Mouse (Mus musculus): ENCODE measurements around the gene Gm20741.

The Gm20741 gene

DNA sequence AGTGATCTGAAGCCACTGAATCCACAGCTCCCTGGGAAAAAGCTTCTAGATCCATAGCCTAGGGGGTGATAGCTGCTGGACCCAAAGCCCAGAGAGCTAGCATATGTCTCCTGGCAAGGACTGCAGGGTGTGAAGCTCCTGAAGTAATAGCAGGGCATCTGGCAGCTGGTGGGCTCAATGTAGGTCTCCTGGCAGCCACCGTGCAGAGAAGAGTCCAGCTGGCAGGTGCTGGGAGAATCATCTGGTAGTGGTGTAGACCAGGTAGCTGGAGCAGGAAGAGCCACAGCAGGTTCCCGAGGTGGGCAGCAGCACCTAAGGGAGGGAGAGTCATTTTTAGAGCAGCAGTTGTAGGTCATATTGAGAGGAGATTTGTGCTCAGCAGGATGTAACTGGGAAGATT, at the start of gene Gm20741:
Gene Gm20741 (minus strand): TSS at position 394 of the 400 bp plus-strand sequence.
- DNase-seq (ENCODE audit: low spot score) = no peak

DNA sequence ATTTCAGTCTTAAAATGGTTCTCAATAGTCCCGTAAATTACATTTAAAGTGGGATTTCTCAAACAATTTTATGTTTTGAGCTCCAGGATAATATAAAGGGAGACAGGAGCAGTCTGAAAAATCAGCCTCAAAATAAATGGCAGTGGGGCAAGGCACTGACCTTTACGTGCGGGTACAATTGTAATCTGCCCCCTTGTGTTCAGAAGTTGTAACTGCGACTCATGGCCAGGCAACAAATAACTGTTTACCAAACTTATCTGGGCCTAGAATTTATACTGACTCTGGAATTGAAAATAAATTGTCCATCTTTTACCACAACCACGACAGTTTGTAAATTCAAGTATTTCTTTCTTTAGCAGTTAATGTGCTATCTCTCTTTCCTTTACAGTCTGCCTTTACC, 39.4 kb upstream of the Gm20741 start:
- peak; percentile 73 for DNase-seq (ENCODE audit: low spot score)

DNA sequence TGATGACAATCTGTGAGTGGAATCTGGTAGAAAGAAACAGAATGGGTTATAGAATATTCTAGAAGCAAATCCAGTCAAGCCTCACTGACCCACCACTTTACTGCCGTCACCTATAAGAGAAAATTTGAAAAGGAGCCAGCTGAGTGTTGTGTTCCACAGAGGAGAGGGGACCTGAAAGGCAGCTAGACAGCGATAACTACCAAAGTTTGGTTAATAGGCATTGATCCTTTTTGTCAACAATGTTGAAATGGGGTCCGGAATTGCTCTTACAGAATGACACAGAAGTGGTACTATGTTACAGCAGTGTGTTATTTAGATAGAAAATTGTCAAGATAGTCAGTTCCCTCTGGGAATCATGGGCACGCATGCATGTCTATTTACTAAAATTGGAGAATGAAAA, 36.5 kb upstream of the Gm20741 start:
- no peak for DNase-seq (ENCODE audit: low spot score)

DNA sequence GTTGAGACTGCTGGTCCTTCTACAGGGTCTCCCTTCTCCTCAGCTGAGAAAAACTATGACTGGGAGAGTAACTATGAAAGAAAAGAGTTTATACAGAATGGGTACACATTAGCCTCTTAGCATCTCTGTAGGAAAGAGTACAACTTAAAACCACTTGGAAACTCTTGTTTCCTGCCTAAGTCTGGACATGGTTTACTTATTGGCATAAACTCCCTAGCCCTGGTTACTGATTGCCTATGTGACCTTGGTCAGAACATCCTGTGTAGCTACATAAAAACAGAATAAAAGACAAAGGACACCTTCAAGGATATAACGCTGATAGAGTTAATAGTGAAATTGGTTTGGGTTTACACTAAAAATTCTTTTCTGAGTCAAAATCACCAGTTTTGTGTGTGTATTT, 35.3 kb upstream of the Gm20741 start:
- DNase-seq (ENCODE audit: low spot score) = no peak

DNA sequence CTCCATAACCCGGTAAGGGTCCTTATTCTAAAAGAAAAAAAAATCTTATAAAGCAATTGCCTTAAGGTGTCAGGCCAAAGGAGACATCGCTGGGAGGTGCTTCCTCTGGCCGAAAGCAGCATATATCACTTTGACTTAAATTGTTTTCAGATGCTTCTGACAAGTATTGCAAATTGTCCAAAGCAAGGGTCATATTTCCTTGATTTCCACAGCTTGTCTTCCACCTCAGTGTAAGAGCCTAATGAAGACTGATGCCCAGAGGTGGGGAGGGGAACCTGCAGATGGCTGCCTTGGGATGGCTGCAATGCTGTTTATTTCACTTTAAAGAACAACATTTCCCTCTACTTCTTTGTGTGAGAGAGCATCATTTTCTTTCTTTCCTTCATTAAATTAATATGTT, 15.0 kb upstream of the Gm20741 start:
- no peak for DNase-seq (ENCODE audit: low spot score)

DNA sequence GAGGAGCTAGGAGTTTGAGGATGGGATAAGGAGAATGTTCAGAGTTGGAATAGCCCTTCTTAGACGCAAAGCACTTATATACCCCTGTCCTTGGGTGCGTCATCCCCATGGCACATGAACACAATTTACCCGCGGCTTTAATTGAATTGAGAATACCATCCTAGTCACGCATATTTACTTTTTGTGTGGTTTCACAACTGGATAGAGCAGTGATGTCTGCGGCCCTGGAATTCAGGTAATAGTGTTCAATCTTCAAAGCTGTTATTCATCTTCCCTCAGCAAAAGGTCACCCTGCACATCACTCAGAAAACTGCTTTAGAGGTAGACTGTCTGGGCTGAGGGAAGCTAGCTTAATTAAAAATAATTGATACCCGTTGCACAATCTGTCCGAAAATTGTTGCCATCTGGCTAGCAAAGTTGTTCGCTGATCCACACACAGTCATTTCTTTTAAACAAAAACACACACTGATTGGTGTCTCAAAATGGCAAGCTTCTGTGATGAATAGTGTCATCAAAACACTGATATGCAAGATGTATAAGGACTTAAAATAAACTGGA, 14.2 kb upstream of the Gm20741 start, which contains the start of gene Krtap14:
Gene Krtap14 (minus strand): TSS at position 51 of the 558 bp plus-strand sequence.
- DNase-seq (ENCODE audit: low spot score) = peak; percentile 12

DNA sequence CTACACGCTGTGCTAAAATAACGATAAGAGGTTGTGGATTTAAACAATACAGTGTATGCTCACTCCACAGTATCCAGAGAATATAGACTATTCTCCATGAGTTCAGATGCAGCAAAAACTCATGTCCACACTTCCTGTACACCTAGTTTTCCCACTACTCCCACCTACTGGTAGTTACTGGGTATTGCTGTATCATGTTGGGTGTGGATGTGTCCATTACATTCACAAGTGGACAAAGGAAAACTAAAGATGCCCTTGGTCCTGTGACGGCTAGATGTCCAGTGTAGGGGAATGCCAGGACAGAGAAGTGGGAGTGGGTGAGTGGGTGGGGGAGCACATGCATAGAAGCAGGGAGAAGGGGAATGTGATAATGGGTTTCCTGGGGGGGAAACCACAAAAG, 11.7 kb upstream of the Gm20741 start:
- peak; percentile 54 for DNase-seq (ENCODE audit: low spot score)

DNA sequence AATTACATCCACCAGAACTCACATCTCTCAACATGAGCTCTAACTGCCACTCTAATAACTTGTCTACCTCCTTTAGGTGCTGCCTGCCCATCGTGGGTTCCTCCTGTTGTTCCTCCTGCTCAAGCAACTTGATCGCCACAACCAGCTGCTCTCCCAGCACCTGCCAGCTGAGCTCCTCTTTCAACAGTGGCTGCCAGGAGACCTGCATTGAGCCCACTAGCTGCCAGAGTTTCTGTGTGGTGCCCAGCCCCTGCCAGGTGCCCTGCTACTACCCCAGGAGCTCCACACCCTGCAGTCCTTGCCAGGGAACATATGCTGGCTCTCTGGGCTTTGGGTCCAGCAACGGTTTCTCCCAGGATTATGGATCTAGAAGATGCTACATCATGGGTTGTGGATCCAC, 8.0 kb upstream of the Gm20741 start, which contains the start of gene Krtap15:
Gene Krtap15 (plus strand): TSS at position 150 of the 400 bp plus-strand sequence.
- DNase-seq (ENCODE audit: low spot score) = no peak

DNA sequence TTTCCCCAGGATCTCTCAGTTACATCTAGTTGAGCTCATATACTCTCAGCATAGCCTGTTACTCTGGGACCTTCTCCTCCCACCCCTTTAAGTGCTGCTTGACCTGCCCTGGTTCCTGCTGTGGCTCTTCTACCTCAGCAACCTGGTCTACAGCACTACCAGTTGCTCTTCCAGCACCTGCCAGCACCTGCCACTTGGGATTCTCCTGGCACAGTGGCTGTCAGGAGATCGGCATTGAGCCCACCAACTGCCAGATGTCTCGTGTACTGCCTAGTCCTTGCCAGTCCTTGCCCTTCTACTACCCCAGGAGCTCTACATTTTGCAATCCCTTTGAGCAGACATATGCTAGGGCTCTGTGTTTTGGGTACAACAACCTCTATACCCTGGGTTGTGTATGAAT, 25.2 kb downstream of the Gm20741 start:
- DNase-seq (ENCODE audit: low spot score) = no peak

DNA sequence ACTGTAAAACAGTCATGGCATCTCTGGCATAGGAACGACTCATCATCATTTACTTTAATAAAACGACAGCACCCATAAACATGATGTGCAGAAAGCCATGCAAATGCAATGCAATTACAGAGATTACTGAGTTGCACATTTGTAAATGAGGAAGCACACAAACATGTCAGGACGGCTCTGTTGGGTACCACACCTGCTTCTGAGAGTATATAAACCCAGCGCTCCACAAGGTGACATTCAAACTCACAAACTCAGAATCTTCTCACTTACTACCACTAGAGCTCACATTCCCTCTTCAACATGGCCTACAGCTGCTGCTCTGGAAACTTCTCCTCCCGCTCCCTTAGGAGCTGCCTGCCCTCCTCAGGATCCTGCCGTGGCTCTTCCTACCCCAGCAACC, 34.4 kb downstream of the Gm20741 start, which contains the start of gene Gm5965:
Gene Gm5965 (plus strand): TSS at position 301 of the 400 bp plus-strand sequence.
- DNase-seq (ENCODE audit: low spot score) = no peak

DNA sequence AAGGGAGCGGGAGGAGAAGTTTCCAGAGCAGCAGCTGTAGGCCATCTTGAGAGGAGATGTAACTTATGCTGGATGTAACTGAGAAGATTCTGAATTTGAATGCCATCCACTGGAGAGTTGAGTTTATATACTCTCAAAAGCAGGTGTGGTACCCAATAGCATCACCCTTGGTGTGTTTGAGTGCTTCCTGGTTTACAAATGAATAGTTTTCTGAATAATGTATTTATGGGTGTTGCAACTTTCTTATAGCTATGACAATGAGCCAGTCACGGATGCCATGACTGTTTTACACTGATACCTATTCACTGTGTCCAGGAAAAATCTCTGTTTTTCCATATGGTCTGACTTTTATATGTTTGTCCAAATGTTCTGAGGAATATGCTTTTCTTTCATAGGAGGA, 37.9 kb downstream of the Gm20741 start, which contains the start of gene 2310057N15Rik:
Gene 2310057N15Rik (minus strand): TSS at position 101 of the 400 bp plus-strand sequence.
- no peak for DNase-seq (ENCODE audit: low spot score)
